Mouse (Mus musculus) right cerebral cortex, adult 18-20 months (tissue): ENCODE results near the gene Ccdc114.
"Not testable (repeated sequence)": the region's sequence is repeated elsewhere in the genome, so short reads cannot be mapped to it uniquely, and the experiment has no call there.

Source experiments
- DNase-seq: peaks from one replicate; pipeline ENCODE4 v3.0.0; 2022; ENCODE audit warnings: mixed read lengths

The Ccdc114 gene

DNA sequence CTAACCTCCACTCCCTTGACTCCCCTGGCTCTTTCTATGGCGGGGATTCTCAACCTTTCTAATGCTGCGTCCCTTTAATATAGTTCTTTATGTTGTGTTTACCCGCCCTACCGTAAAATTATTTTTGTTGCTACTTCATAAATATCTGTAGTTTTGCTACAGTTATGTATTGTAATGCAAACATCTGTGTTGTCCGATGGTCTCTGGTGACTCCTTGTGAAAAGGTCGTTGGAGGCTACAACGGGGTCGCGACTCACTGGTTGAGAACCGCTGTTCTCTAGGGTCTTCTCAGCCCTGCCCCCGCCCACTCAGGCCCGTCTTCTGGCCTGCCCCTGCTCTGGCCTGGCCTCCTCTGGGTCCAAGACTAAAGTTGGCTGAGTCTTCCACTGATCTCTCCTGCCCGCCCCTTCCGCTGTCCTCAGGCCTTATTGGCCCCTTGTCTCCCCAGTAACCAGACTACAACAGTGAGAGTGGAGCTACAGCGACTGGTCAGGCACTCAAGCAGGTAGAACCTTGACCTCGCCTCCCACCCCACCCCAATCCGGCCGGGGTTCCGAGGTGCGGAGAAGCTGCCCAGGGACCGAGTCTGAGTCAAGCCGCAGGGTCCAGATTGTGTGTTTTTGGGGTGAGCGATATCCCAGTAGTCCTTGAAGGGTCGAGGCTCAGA is at the start of gene Ccdc114:
Gene Ccdc114, plus strand, starts transcription at position 311 of the 667 bp plus-strand sequence.
- no peak for DNase-seq

DNA sequence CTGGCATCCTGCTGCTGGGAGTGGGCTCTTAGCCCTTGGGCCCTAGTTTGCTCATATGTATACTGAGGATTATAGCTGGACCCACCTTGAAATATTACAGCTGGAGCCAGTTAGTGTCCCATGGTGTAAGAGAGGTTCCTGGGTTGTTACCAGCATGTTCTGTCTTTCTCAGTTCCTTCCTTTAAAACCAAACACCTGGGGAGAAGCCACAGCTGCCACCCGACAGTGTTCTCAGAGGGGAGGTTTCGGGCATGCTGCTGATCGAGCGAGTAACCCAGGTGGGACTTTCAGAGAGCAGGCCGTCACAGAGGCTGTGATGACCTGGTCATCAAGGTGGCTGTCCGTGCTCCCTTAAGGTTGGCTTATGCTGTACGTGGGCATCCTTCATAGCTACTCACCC is 47.0 kb upstream of the Ccdc114 start:
- DNase-seq = no peak

DNA sequence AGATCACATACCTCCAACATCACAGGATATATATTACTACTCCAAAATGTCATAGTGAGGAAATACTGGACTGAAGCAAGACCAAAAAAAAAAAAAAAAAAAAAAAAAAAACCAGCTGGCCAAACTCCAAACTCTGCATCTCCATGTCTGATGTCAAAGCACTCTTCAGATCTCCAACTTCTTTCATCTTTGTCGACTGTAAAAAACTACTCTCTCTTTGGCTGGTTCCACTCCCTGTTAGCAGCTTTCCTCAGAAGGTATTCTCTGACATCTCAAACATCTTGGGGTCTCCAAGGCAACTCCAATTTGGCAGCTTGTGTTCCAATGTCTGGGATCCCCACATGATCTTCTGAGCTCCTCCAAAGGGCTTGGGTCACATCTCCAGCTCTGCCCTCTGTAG is 45.6 kb upstream of the Ccdc114 start, which contains the start of gene Grin2d:
Gene Grin2d, minus strand, starts transcription at position 101 of the 400 bp plus-strand sequence.
- DNase-seq = not testable (repeated sequence)

DNA sequence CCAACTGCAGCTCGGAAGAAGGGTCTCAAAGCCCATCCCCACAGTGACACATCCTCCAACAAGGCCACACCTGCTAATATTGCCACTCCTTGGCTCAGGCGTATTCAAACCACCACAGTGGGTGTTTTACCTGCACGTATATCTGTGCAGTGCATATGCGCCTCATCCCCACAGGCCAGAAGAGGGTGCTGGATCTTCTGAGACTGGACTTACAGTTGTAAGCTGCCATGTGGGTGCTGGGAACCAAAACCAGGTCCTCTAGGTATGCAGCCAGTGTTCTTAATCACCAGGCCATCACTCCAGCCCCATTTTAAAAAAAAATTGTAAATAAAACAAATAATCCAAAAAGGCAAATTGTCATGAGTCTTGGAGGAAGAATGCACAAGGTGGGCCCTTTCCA is 43.3 kb upstream of the Ccdc114 start:
- no peak for DNase-seq

DNA sequence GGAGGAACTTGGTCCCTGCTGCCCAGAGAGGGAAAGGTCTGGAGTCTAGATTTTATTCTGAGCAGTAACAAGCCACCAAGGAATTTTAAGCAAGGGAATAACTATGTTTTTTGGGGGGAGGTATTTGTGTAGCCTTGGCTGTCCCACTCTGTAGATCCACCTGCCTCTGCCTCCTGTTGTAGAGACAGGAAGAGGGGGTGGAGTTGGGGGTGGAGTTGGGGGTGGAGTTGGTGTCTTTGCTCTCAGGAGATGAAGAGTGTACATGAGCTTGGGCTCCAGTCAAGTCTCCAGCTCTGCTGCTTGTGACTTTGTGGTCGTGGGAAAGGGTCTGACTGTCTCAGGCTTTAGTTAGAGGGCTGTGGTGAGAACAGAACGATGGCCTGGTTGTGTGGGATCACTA is 42.9 kb upstream of the Ccdc114 start:
- no peak for DNase-seq

DNA sequence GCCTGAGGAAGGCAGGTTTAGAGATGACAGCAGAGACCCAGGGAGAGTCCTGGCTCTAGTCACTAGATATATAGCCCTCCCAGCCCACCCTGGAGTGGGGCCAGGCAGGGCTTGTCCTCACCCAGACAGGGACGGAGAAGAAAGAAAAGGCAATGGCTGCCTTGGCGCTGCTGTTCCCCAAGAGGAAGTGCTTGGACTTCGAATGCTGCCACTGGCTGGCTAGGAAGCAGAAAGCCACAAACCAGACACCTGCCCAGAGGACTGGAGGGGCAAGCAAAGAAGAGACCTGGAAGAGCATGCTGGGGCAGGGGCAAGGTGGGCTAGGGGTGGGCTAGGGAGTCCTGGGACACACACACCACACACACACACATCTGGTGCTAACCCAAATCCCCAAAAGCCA is 36.6 kb upstream of the Ccdc114 start:
- DNase-seq = no peak

DNA sequence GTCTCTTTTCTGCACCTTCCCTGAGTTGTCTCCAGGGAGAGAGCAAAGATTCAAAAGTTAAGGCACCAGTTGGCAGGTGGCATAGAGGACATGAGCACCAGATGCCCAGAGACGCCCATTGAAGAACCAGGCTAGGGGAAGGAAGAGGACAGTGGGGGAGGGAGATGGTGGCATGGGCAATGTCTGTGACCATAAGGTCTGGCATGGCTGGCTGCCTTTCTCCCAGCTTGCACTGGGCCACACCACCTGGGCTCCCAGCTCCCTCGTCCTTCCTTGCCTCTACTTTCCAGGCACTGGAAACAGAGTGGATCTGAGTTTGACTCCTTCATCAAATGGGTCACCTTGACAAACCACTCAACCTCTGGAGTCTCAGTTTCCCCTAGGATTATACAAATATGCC is 31.2 kb upstream of the Ccdc114 start:
- no peak for DNase-seq

DNA sequence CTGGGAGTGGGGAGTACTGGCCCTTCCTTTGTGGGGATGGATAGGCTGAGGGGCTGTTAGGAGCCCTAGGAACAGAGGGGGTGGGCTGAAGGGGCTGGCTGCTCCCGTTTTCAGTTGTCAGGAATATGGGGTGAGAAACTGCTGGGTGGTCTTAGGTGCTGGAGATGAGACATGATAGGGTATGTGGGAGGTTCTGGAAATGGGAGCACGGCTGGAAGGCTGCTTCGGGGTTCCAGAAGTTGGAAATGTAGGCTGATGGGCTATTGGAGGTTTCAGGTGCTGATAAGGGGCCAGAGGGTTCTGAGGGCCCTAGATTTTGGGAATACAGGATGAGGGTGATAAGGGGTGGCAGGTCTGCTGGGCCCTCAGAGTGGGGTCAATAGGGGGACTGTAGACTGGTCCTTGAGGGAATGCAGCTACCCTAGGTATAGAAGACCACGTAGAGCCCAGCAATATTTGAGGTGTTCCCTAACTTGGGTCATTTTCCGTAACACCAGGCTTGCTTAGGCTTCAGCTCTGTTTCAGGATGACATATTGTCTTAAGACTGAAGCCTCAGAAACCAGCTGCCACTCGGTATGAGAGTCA is 27.8 kb upstream of the Ccdc114 start:
- no peak for DNase-seq

DNA sequence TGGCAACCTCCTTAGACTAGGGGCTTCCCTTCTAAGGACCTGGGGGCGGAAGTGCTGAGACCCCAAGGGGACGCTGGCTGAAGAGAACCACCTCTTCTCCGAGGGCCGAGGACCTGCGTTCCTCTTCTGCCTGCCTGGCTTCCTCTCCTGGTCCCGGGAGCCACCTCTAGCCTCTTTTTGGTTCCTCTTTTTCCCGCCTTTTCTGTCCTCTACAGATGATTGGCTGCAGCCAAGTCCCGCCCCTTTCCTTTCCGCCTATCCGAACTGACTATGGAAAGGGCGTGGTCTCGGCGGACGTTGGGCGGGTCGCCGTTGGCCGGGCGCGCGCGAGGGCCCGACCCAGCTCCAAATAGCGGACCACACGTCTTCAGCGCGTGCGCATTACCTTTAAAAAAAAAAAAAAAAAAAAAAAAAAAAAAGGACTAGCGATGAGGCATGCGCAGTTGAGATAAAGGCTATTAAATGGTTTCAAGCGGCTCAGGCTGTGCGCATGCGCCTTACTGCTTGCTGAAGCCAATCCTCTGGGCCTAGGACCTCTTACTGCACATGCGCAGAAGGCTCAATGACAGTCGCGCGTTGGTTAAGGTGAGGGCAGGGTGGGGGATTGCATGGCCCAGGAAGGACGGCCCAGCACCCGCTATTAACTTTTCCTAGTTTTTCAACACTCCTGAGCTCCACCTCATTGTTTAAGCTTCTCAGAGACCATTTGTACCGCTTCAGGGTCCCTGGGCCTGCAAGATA is 27.2 kb upstream of the Ccdc114 start, which contains the start of the genes Syngr4 and Tmem143:
Gene Syngr4, minus strand, starts transcription at position 198 of the 741 bp plus-strand sequence.
Gene Tmem143, plus strand, starts transcription at position 425 of the 741 bp plus-strand sequence.
- peak; percentile 97 for DNase-seq

DNA sequence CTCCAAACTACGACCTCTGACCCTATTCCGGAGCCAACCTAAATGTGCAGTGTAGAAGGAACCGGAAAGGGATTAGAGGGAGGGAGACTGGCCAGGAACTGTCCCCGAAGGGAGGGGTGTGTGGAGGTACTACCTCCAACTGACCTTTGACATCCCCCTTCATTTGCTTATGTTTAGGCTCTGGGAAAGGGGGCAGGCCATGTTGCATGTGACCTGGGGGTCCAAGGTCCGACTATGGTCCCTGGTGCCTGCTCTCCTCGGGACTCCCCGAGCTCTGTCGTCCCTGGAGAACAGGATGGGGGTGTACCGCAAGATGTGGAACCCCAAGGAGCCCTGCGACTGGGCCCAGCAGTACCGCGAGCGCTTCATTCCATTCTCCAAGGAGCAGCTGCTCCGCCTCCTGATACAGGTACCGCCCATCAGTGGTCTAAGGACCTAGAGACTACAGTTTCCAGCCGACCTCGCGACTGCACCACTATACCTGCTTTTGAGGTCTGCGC is 26.6 kb upstream of the Ccdc114 start:
- peak; percentile 65 for DNase-seq

DNA sequence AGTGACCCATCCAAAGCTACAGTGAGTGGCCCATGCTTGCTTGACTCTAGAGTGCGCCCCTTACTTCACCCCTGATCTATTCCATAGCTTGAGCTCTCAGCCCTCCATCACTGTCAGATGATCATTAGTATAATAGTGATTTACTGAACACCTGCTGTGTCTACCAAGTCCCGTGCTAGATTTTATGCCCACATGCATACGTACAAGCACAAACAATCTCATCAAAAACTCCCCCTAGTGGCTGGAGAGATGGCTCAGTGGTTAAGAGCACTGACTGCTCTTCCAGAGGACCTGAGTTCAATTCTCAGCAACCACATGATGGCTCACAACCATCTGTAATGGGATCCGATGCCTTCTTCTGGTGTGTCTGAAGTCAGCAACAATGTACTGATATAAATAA is 25.7 kb upstream of the Ccdc114 start:
- not testable (repeated sequence) for DNase-seq

DNA sequence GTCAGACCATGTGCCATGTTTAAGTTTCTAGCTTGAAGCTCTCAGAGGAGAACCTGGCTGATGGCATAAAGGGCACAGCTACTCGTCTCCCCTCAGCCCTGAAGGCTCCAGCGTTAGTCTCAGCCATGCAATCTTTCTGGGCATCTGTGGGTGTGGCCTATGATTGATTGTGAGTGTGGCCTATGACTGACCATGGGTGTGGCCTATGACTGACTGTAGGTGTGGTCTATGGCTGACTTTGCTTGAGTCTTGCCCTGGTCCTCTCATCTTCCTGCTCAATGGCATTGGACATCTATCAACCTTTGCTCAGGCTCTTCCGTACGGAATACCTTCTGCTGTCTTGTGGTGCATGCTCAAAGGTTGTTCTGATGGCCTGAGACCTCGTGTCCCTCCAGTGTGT is 22.3 kb upstream of the Ccdc114 start:
- DNase-seq = no peak

DNA sequence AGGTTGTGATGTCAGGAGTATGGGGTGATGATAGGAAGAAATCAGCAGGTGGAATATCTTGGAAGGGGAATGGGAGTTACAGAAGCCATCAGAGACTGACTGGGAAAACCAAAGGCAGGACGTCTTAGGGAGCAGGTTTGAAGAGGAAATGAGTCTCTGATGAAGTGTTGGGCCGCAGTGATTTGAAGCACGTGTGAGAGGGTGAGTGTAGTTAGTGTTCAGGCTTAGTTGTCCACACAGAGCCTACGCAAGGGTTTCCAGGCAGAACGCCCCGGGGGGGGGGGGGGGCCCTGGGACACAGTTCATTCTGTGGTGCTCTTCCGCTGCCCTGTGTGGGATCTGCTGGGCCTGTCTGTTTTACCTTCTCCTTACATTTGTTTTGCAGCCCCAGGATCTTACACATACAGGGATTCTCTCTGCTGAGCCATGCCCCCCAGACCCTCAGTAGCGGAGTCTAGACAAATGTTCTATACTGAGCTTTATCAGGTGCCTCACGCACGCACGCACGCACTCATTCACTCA is 21.3 kb upstream of the Ccdc114 start:
- DNase-seq = no peak

DNA sequence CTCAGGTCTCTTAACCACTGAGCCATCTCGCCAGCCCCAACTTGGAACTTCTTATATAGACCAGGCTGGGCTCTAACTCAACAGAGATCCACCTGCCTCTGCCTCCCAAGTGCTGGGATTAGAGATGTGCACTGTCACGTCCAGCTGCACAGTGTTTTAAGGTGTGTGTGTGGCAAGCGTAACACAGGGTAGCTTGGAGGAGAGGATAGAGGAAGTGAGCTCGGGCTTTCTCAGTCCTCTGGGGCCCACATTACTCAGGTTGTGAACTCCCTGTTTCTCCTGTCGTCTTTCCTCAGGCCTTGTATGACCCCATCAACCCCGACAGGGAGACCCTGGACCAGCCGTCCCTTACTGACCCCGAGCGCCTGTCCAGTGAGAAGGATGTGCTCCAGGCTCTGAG is 17.2 kb upstream of the Ccdc114 start:
- DNase-seq = no peak

DNA sequence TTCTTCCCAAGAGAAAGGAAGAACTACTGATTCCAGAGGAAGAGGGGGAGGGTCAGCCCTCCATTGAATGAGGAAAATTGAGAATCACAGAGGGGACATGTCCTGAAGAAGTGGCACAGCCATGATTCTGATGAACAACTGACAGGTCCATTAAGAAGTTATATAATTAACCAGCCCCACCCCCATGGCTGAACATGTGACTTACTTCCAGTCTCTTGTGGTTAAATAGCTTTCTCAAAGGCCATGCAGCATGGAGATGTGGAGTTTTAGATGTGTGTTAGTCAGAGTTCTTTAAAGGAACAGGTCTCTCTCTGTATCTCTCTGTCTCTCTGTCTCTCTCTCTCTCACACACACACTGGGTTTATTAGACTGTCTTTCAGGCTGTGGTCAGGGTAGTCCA is 15.5 kb upstream of the Ccdc114 start:
- no peak for DNase-seq

DNA sequence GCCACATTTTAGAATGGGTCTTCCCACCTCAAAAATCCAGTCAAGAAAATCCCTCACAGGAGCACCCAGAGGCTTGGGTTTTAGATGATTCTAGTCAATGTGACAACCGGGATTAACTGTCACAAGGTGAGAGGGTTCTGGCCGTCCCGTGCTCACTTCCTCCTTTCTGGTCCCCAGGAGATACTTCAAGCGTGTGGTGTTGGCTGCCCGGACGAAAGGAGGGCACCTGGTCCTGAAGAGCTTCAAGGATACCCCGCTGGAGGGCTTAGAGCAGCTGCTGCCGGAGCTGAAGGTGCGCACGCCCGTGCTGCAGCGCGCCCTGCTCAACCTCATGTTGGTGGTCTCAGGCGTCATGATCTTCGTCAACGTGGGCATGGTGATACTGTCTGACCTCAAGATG is 14.7 kb upstream of the Ccdc114 start:
- no peak for DNase-seq

DNA sequence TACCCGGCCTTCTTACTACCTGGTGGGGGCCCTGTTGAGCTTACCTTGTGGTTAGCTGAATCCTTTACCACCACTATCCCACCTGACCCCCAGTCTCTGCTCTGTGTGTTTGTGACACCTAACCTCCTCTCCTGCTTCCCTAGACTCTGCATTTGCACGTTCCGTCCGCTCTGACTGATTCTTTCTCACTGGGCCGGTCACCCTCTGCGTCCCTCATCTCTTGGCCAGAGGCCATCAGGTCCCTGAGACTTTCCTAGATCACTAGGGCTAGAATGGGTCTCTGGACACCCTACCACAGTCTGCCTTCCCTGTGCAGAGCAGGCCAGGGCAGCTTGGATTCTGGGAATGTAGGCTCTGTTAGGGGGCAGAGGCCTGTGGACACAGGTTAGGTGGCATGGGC is 9.8 kb upstream of the Ccdc114 start:
- DNase-seq = no peak

DNA sequence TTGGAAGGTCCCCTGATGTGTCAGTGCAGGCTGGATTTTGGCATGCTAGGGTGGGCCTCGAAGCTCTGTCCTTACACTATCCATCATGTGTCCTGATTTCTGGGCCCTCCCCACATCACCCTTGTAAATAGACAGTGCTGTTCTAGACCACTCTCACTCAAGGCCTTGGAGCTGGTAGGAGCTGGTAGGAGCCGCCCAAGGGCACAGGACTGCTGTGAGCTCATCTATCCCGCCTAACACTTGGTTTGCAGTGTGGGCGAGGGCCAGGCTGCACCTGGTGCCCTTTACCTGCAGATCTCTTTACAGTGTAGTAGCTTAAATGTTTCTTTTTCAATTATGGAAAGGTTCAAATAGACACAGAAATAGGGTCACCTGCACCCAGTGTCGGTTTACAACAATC is 8.9 kb upstream of the Ccdc114 start:
- no peak for DNase-seq

DNA sequence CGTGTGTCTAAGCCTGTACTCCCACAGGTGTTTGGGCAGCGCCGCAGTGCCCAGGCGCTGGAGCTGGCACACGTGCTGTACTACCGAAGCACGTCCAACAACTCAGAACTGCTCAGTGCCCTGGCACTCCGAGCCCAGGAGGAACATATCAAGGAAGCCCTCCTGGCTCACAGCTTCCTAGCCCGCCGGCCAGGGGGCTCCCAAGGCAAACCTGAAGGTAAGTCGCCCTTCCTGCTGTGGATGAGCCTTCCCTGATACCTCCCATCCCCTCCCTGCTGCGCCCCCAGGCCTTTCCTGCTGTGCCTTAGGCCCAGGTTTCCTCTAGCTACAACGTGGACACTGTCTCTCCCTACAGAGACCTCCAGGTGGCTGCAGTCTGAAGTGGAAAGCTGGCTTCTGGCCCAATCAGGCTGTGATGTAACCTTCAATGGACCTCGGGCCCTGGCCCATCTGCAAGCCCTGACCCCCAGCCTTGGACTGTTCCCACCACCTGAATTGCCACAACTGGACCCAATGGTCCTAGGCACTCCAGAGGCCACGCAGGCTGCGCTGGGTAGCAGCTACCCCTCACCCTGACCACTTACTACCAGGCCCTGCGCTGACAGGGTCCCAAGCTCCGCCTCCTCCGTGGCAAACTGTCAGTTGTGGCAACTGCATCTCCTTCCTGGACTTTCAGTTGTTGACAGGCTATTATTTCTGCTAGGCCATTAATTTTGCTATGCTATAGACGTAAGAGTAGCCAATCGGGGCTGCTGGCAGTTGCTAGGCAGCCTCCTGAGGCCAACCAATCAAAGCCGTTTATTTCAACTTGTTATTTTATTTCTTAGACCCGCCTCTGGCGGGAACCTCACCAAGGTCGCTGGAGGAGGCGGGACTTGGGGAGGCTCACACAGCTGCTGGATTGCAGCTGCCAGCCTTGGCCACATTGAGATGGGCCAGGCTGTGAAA is 7.5 kb upstream of the Ccdc114 start:
- peak; percentile 85 for DNase-seq

DNA sequence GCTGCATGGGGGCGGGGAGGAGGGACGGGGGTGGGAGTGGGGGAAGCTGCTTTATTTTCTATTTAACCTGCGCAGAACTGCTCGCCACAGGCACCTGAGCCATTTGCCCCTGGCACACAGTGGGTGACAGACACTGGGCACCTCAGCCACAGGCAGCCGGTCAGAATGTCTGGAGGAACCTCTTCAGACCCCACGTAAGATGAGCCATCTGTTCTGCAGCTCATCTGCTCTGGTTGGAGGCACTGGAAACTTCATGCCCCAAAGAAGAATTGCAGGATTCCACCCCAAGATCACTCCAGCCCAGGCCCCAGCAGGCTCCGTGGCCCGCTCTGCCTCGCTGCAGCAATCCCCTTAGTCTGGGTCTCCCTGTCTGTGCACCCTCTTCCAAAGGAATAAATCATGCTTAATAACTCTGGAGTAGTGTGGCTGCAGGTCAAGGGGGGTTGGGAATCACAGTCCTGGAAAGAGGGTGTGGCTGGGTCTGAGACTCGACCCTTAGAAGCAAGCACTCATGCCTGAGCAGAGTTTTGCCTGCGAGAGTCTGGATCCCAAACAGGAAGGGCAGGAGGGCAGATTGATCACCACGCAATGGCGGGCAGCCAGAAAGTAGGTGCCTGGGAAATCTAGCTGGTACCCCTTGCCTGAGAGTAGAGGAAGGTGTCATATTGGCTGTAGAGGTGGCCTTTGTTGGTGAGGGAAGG is 6.7 kb upstream of the Ccdc114 start:
- DNase-seq = no peak

DNA sequence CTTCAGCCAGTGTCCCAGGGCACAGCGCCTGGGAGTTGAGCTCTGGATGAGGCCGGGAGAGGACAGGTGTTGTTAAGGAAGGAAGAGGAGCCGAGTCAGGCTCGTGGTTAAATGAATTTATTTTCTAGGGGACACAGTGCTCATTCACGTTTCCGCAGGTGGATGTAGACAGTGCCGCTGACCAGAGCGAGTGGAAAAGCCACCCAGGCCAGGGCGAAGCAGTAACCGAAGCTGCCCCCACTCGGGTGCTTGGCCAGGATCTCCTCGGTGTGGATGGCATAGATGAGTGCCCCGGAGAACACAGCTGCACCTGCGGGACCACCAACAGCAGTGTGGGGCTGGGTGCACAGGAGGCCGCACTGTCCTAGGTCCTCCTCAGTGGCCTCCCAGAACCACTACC is 5.9 kb upstream of the Ccdc114 start:
- no peak for DNase-seq
